Mouse (Mus musculus): ENCODE measurements around the gene Dus4l. TPM values are rescaled to one million over a fixed set of nuclear protein-coding genes. Genes with fewer than 3 reads are reported as not detected.

Gene Dus4l
- 7.2 TPM for polyA plus RNA-seq (2014; fragmentation: Illumina TruSeq; extraction: RNeasy Lipid Tissue Mini Kit (QIAGEN cat#74804); ENCODE audit: low read depth, low replicate concordance)

GRCm38 (mm10) chr12:31654197-31654964, at the start of gene Dus4l, which contains the start of gene Cog5:
Dus4l (minus strand) TSS chr12:31654826.
Cog5 (plus strand) TSS chr12:31654869.

GRCm38 (mm10) chr12:31634343-31635239, 20.0 kb downstream of the Dus4l start, which contains the start of gene Bcap29:
Bcap29 (minus strand) TSS chr12:31634658.

Other genes starting within 250 kb of the Dus4l start
- gene Cbll1, start 155.2 kb downstream of the Dus4l start, polyA plus RNA-seq (2014; fragmentation: Illumina TruSeq; extraction: RNeasy Lipid Tissue Mini Kit (QIAGEN cat#74804); ENCODE audit: low read depth, low replicate concordance) = 42.6 TPM
- gene Slc26a4, start 94.9 kb downstream of the Dus4l start, polyA plus RNA-seq (2014; fragmentation: Illumina TruSeq; extraction: RNeasy Lipid Tissue Mini Kit (QIAGEN cat#74804); ENCODE audit: low read depth, low replicate concordance) = 0.21 TPM
- 682 TPM for gene Bcap29, start 20.2 kb downstream of the Dus4l start, polyA plus RNA-seq (2014; fragmentation: Illumina TruSeq; extraction: RNeasy Lipid Tissue Mini Kit (QIAGEN cat#74804); ENCODE audit: low read depth, low replicate concordance)
- 52.3 TPM for gene Cog5, start within 50 bp of the Dus4l start, polyA plus RNA-seq (2014; fragmentation: Illumina TruSeq; extraction: RNeasy Lipid Tissue Mini Kit (QIAGEN cat#74804); ENCODE audit: low read depth, low replicate concordance)
- not detected for gene Gpr22, start 59.1 kb upstream of the Dus4l start, polyA plus RNA-seq (2014; fragmentation: Illumina TruSeq; extraction: RNeasy Lipid Tissue Mini Kit (QIAGEN cat#74804); ENCODE audit: low read depth, low replicate concordance)